Comparison of ENCODE assay signal across 11 mouse cellular contexts in the genomic region with DNA sequence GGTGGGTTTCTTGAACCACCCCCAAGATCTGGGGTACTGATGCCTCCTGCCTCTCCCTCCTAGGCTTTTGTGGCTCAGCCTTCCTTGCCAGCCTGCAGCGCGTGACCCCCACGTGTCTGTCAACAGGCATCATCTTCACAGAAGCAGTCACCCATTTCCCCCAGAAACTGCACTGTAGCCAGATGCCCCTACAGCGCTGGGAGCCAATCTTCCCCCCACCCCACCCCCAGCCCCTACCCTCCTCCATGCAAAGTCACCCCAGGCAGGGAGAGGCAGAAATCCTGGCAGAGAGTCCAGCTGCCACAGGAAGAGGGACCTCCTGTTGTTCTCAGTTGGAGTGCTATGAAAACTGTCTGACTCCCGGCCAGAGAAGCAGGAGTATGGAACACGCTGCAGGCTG. TPM values are rescaled to one million over a fixed set of nuclear protein-coding genes. Genes with fewer than 3 reads are reported as not detected.
DNase-seq lines count a peak whose midpoint lies in the region; ATAC-seq and TF ChIP-seq lines count a peak whose summit lies in the region.
"Had no signal": no experiment of that assay in that cellular context is flagged by ENCODE, and none has a peak within 500 bp of the region (broad histone marks: within the 10 kb centered on the region; RNA-seq: fewer than 3 reads in every experiment).

No protein-coding gene starts in this region.

- H3K4me1 ChIP-seq in forebrain, postnatal 0 days (ENCODE audit: insufficient read depth), result no peaks in the 10 kb centered on the region
- H3K4me1 ChIP-seq in forebrain, embryonic 15.5 days, result peaks cover 6% of the 10 kb centered on the region; the same call in 1 of the 2 replicates
- 0 out of 2 replicates have a peak, but pooled peaks cover 3% of the 10 kb centered on the region for H3K4me1 ChIP-seq in limb, embryonic 14.5 days (ENCODE audit: control insufficient read depth, insufficient read depth, low read length)
- H3K4me1 ChIP-seq in liver, postnatal 0 days (ENCODE audit: insufficient read depth), result no peaks in the 10 kb centered on the region
- H3K4me1 ChIP-seq: liver, embryonic 15.5 days had no signal

- H3K27me3 ChIP-seq in forebrain, postnatal 0 days (ENCODE audit: insufficient read depth, low read length), result peaks cover 2% of the 10 kb centered on the region; the same call in 1 of the 2 replicates
- peaks cover 4% of the 10 kb centered on the region; the same call in 1 of the 2 replicates for H3K27me3 ChIP-seq in forebrain, embryonic 15.5 days
- H3K27me3 ChIP-seq in limb, embryonic 14.5 days (ENCODE audit: control insufficient read depth, insufficient read depth, low read length), result 0 out of 2 replicates have a peak, but pooled peaks cover 3% of the 10 kb centered on the region
- H3K27me3 ChIP-seq in liver, postnatal 0 days (ENCODE audit: insufficient read depth, low read length), result peaks cover 3% of the 10 kb centered on the region; the same call in 1 of the 2 replicates

- H3K4me2 ChIP-seq in forebrain, postnatal 0 days (ENCODE audit: low read depth), result no peak overlapping the region
- H3K4me2 ChIP-seq in forebrain, embryonic 15.5 days (replicated peaks), result no peak overlapping the region
- no peak overlapping the region for H3K4me2 ChIP-seq in limb, embryonic 14.5 days (replicated peaks; ENCODE audit: low read depth, low read length, severe bottlenecking)
- H3K4me2 ChIP-seq in liver, postnatal 0 days (ENCODE audit: low read depth, low read length), result no peak overlapping the region
- H3K4me2 ChIP-seq: liver, embryonic 15.5 days had no signal

- TF ChIP-seq CTCF in forebrain, postnatal 0 days (IDR thresholded peaks at IDR 0.05; ENCODE audit: low read depth), result no peak
- TF ChIP-seq CTCF in liver, postnatal 0 days (IDR thresholded peaks at IDR 0.05; ENCODE audit: low read depth), result no peak

- no peak overlapping the region for H3K9ac ChIP-seq in forebrain, postnatal 0 days
- H3K9ac ChIP-seq in forebrain, embryonic 15.5 days (replicated peaks), result no peak overlapping the region
- no peak overlapping the region for H3K9ac ChIP-seq in limb, embryonic 14.5 days (ENCODE audit: low read depth, low read length, severe bottlenecking)
- no peak overlapping the region for H3K9ac ChIP-seq in liver, postnatal 0 days (replicated peaks)
- H3K9ac ChIP-seq: liver, embryonic 15.5 days had no signal

- TF ChIP-seq POLR2A in limb, embryonic 14.5 days (IDR thresholded peaks at IDR 0.05; ENCODE audit: borderline replicate concordance, extremely low read depth, insufficient read depth, insufficient read length), result no peak

- ATAC-seq in forebrain, postnatal 0 days, result peak; percentile 20; the same call in 1 of the 2 replicates
- no peak for ATAC-seq in forebrain, embryonic 15.5 days (replicated peaks)
- no peak for ATAC-seq in limb, embryonic 14.5 days (ENCODE audit: low FRiP score, low read depth)
- ATAC-seq in liver, postnatal 0 days, result no peak
- ATAC-seq: inflammation-experienced regulatory T-cells, adult 6 months had no signal

- peak; percentile 25 for DNase-seq in forebrain, postnatal 0 days
- peak; percentile 29 to 41 for DNase-seq in layer of hippocampus, postnatal 14 days (ENCODE audit: low spot score in 2 of 2)
- DNase-seq in layer of hippocampus, postnatal 25 days (ENCODE audit: extremely low spot score in 1 of 2, low spot score in 1 of 2), result no peak
- DNase-seq in embryo, embryonic 10 days (ENCODE audit: low spot score), result peak; percentile 22
- peak; percentile 23 for DNase-seq in limb, embryonic 14.5 days (ENCODE audit: low spot score)
- DNase-seq in right cerebral cortex, postnatal 36 days (ENCODE audit: low spot score in 2 of 2), result no peak
- no peak for DNase-seq in liver, postnatal 0 days
- DNase-seq: adrenal gland, adult 8-10 months had no signal

- no peak for TF ChIP-seq EP300 in liver, postnatal 0 days (IDR thresholded peaks at IDR 0.05; ENCODE audit: low read depth)

- 11% methylated on average over 6 of the region's 6 CpGs for WGBS in forebrain, postnatal 0 days
- WGBS in forebrain, embryonic 15.5 days, result 9% methylated on average over 6 of the region's 6 CpGs
- 15% methylated on average over 6 of the region's 6 CpGs for WGBS in limb, embryonic 14.5 days
- WGBS in liver, postnatal 0 days (ENCODE audit: insufficient replicate concordance), result 17% methylated on average over 6 of the region's 6 CpGs

- H3K36me3 ChIP-seq in forebrain, postnatal 0 days (ENCODE audit: insufficient read depth), result no peaks in the 10 kb centered on the region
- H3K36me3 ChIP-seq in forebrain, embryonic 15.5 days, result no peaks in the 10 kb centered on the region
- no peaks in the 10 kb centered on the region for H3K36me3 ChIP-seq in limb, embryonic 14.5 days (ENCODE audit: control insufficient read depth, insufficient read depth, low read length)
- no peaks in the 10 kb centered on the region for H3K36me3 ChIP-seq in liver, postnatal 0 days (replicated peaks; ENCODE audit: insufficient read depth, low read length)
- H3K36me3 ChIP-seq: liver, embryonic 15.5 days had no signal

- no peak overlapping the region for H3K27ac ChIP-seq in forebrain, postnatal 0 days (ENCODE audit: low read depth, low read length)
- H3K27ac ChIP-seq in forebrain, embryonic 15.5 days (replicated peaks), result no peak overlapping the region
- H3K27ac ChIP-seq in limb, embryonic 14.5 days (replicated peaks; ENCODE audit: low read depth, low read length), result no peak overlapping the region
- no peak overlapping the region for H3K27ac ChIP-seq in liver, postnatal 0 days (ENCODE audit: low read depth)
- H3K27ac ChIP-seq: liver, embryonic 15.5 days had no signal

- no peaks in the 10 kb centered on the region for H3K9me3 ChIP-seq in forebrain, postnatal 0 days (ENCODE audit: low read length)
- H3K9me3 ChIP-seq in forebrain, embryonic 15.5 days, result no peaks in the 10 kb centered on the region
- H3K9me3 ChIP-seq in limb, embryonic 14.5 days (ENCODE audit: control insufficient read depth, low read length), result no peaks in the 10 kb centered on the region
- no peaks in the 10 kb centered on the region for H3K9me3 ChIP-seq in liver, postnatal 0 days (ENCODE audit: low read length)
- H3K9me3 ChIP-seq: liver, embryonic 15.5 days had no signal

- no peak overlapping the region for H3K4me3 ChIP-seq in forebrain, postnatal 0 days (ENCODE audit: low read depth, low read length)
- H3K4me3 ChIP-seq in forebrain, embryonic 15.5 days, result no peak overlapping the region
- no peak overlapping the region for H3K4me3 ChIP-seq in limb, embryonic 14.5 days (replicated peaks; ENCODE audit: low read length)
- no peak overlapping the region for H3K4me3 ChIP-seq in liver, postnatal 0 days (ENCODE audit: low read depth, low read length)
- H3K4me3 ChIP-seq: liver, embryonic 15.5 days had no signal

RNA-seq across cellular contexts. Expression of a gene that starts 35.8 kb away (rescaled TPM):
- total RNA-seq in forebrain, postnatal 0 days (2014; rRNA removed), result 1.7 and 2.0 TPM in 2 replicates
- polyA plus RNA-seq in forebrain, postnatal 0 days (2015; fragmentation: Nextera tagmentation; extraction: Ambion mirVana), result 0.40 and 1.0 TPM in 2 replicates
- polyA plus RNA-seq in forebrain, embryonic 15.5 days (2015; fragmentation: Nextera tagmentation; extraction: Ambion mirVana), result 0.23 and 0.31 TPM in 2 replicates
- 1 to 10 TPM in 1 of 2 experiments, under 1 TPM in 1; 0.17 to 1.2 TPM for total RNA-seq in layer of hippocampus, postnatal 14 days (2021)
- total RNA-seq in layer of hippocampus, postnatal 25 days (2021), result under 1 TPM in 1 of 2 experiments, not detected in 1; 0.31 TPM
- 6.4 and 10.0 TPM in 2 replicates for polyA plus RNA-seq in limb, embryonic 14.5 days (2012; rRNA removed)
- polyA plus RNA-seq in limb, embryonic 14.5 days (2014; fragmentation: Nextera tagmentation; extraction: Ambion mirVana), result 0.72 and 1.5 TPM in 2 replicates
- not detected in 2 replicates for polyA plus RNA-seq in liver, postnatal 0 days (2015; fragmentation: Nextera tagmentation; extraction: Ambion mirVana)
- polyA plus RNA-seq: inflammation-experienced regulatory T-cells, adult 6 months; liver, embryonic 15.5 days had no signal

RNA-seq across cellular contexts. Expression of a gene that starts 36.5 kb away (rescaled TPM):
- total RNA-seq in forebrain, postnatal 0 days (2014; rRNA removed), result 104 and 111 TPM in 2 replicates
- 232 and 248 TPM in 2 replicates for polyA plus RNA-seq in forebrain, postnatal 0 days (2015; fragmentation: Nextera tagmentation; extraction: Ambion mirVana)
- 294 and 295 TPM in 2 replicates for polyA plus RNA-seq in forebrain, embryonic 15.5 days (2015; fragmentation: Nextera tagmentation; extraction: Ambion mirVana)
- 100 to 1,000 TPM; 237 to 253 TPM for total RNA-seq in layer of hippocampus, postnatal 14 days (2021)
- 100 to 1,000 TPM; 234 to 286 TPM for total RNA-seq in layer of hippocampus, postnatal 25 days (2021)
- polyA plus RNA-seq in limb, embryonic 14.5 days (2012; rRNA removed), result 179 and 225 TPM in 2 replicates
- 73.3 and 74.1 TPM in 2 replicates for polyA plus RNA-seq in limb, embryonic 14.5 days (2014; fragmentation: Nextera tagmentation; extraction: Ambion mirVana)
- 45.1 and 49.1 TPM in 2 replicates for polyA plus RNA-seq in liver, postnatal 0 days (2015; fragmentation: Nextera tagmentation; extraction: Ambion mirVana)

RNA-seq across cellular contexts. Expression of a gene that starts 37.4 kb away (rescaled TPM):
- 83.0 and 100 TPM in 2 replicates for total RNA-seq in forebrain, postnatal 0 days (2014; rRNA removed)
- polyA plus RNA-seq in forebrain, postnatal 0 days (2015; fragmentation: Nextera tagmentation; extraction: Ambion mirVana), result 81.1 and 81.4 TPM in 2 replicates
- polyA plus RNA-seq in forebrain, embryonic 15.5 days (2015; fragmentation: Nextera tagmentation; extraction: Ambion mirVana), result 90.5 and 91.3 TPM in 2 replicates
- total RNA-seq in layer of hippocampus, postnatal 14 days (2021), result 10 to 100 TPM; 22.8 to 23.0 TPM
- 10 to 100 TPM; 15.1 to 16.5 TPM for total RNA-seq in layer of hippocampus, postnatal 25 days (2021)
- 68.7 and 90.5 TPM in 2 replicates for polyA plus RNA-seq in limb, embryonic 14.5 days (2012; rRNA removed)
- 76.4 and 82.9 TPM in 2 replicates for polyA plus RNA-seq in limb, embryonic 14.5 days (2014; fragmentation: Nextera tagmentation; extraction: Ambion mirVana)
- 18.3 and 19.2 TPM in 2 replicates for polyA plus RNA-seq in liver, postnatal 0 days (2015; fragmentation: Nextera tagmentation; extraction: Ambion mirVana)

RNA-seq across cellular contexts. Expression of a gene that starts 47.6 kb away (rescaled TPM):
- total RNA-seq in forebrain, postnatal 0 days (2014; rRNA removed), result 0.69 and 2.3 TPM in 2 replicates
- polyA plus RNA-seq in forebrain, postnatal 0 days (2015; fragmentation: Nextera tagmentation; extraction: Ambion mirVana), result 1.0 and 1.5 TPM in 2 replicates
- 1.4 and 2.4 TPM in 2 replicates for polyA plus RNA-seq in forebrain, embryonic 15.5 days (2015; fragmentation: Nextera tagmentation; extraction: Ambion mirVana)
- total RNA-seq in layer of hippocampus, postnatal 14 days (2021), result 1 to 10 TPM in 1 of 2 experiments, under 1 TPM in 1; 0.93 to 1.4 TPM
- 1 to 10 TPM; 1.4 to 2.1 TPM for total RNA-seq in layer of hippocampus, postnatal 25 days (2021)
- polyA plus RNA-seq in limb, embryonic 14.5 days (2012; rRNA removed), result 3.2 and 3.9 TPM in 2 replicates
- 2.2 and 2.3 TPM in 2 replicates for polyA plus RNA-seq in limb, embryonic 14.5 days (2014; fragmentation: Nextera tagmentation; extraction: Ambion mirVana)
- 3.9 and 4.5 TPM in 2 replicates for polyA plus RNA-seq in liver, postnatal 0 days (2015; fragmentation: Nextera tagmentation; extraction: Ambion mirVana)

RNA-seq across cellular contexts. Expression of a gene that starts 55.8 kb away (rescaled TPM):
- total RNA-seq in forebrain, postnatal 0 days (2014; rRNA removed), result 41.9 and 42.8 TPM in 2 replicates
- 59.9 and 67.0 TPM in 2 replicates for polyA plus RNA-seq in forebrain, postnatal 0 days (2015; fragmentation: Nextera tagmentation; extraction: Ambion mirVana)
- polyA plus RNA-seq in forebrain, embryonic 15.5 days (2015; fragmentation: Nextera tagmentation; extraction: Ambion mirVana), result 53.1 and 54.4 TPM in 2 replicates
- 10 to 100 TPM; 54.5 to 59.7 TPM for total RNA-seq in layer of hippocampus, postnatal 14 days (2021)
- total RNA-seq in layer of hippocampus, postnatal 25 days (2021), result 10 to 100 TPM; 55.6 to 55.9 TPM
- 70.8 and 78.1 TPM in 2 replicates for polyA plus RNA-seq in limb, embryonic 14.5 days (2012; rRNA removed)
- 55.8 and 57.4 TPM in 2 replicates for polyA plus RNA-seq in limb, embryonic 14.5 days (2014; fragmentation: Nextera tagmentation; extraction: Ambion mirVana)
- polyA plus RNA-seq in liver, postnatal 0 days (2015; fragmentation: Nextera tagmentation; extraction: Ambion mirVana), result 8.5 and 9.2 TPM in 2 replicates

Comparison
In these comparisons a context has a peak if more than half of its experiments do, and no peak if none do; other contexts are left out.
1. DNase-seq: peak in forebrain, postnatal 0 days (single experiment), layer of hippocampus, postnatal 14 days (2 of 2), embryo, embryonic 10 days (single experiment) and limb, embryonic 14.5 days (single experiment); none in layer of hippocampus, postnatal 25 days (0 of 2), right cerebral cortex, postnatal 36 days (0 of 2) and liver, postnatal 0 days (single experiment).